Mouse (Mus musculus): Measurements from ENCODE around the gene Smyd5. TPM values are rescaled to one million over a fixed set of nuclear protein-coding genes. Genes with fewer than 3 reads are reported as not detected.
A peak's percentile ranks its signal among the peaks of the same experiment; 100 is the strongest.
"Not testable (repeated sequence)": the region's sequence is repeated elsewhere in the genome, so short reads cannot be mapped to it uniquely, and the experiment has no call there.

Gene Smyd5
- total RNA-seq, 2 experiments from 2014 or later, result 12.2 to 13.7 TPM

- DNase-seq, result no peak
These were observed 15.6 kb downstream of the Smyd5 start for GRCm38 (mm10) chr6:85447351-85447750.

DNA sequence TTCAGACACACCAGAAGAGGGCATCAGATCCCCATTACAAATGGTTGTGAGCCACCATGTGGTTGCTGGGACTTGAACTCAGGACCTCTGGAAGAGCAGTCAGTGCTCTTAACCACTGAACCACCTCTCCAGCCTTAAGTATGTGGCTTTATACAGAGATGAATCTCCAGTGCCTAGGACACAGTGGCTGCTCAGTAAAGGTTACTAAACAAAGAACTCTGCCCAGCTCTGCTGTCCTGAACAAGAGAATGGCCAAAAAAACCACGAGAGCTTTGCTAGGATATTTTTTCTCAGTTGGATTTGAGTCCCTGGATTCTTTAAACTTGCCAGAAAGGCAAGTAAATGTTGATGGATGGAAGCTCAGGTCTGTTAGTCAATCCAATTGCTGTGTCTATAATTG lies 18.4 kb downstream of the Smyd5 start:
- not testable (repeated sequence) for DNase-seq

DNA sequence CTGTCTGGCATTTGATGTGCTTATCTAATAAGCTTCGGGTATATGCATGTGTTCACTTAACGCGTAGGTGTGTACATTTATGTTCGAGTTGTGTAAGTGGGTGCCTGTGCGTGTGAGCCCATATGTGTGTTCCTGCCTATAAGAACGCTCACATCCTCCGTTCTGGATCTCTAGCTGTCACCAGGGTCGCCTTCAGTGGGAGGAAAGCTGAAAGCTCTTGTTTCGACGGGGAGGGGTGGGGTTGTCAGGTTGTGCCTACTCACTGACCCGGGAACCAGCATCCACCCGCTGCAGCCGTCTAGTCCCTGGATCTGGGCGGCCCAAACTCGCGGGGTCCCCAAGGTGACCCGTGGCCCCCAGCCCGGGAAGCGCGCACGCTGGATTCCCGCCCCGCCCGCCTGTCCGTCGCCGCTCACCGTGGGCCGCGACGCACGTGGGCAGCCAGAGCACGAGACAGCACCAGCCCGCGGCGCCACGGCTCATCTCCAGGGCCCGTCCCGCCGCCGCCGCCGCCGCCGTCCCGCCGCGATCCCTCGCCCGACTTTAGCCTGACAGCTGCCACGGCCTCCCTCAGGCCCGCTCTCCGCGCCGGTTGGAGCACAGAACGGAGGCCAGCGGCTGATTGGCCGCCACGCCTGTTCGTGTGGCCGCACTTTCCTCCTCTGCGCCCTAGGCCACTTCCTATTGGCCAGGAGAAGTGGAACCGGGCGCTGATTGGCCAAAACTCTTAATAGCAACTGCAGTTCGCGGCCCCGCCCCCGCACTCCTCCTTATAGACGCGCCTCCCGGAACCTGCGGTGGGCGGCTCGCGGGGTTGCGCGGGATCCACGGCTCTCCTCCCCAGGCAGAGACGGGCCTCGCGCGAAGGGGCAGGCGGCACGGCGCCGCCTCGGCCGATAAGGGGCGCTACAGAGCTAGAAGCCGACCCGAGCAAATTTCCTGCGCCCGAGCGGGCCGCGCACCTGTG lies 19.2 kb downstream of the Smyd5 start, which contains the start of gene Cct7:
Gene Cct7 (plus strand): TSS at position 818 of the 967 bp plus-strand sequence.
- peak; percentile 98 for DNase-seq

DNA sequence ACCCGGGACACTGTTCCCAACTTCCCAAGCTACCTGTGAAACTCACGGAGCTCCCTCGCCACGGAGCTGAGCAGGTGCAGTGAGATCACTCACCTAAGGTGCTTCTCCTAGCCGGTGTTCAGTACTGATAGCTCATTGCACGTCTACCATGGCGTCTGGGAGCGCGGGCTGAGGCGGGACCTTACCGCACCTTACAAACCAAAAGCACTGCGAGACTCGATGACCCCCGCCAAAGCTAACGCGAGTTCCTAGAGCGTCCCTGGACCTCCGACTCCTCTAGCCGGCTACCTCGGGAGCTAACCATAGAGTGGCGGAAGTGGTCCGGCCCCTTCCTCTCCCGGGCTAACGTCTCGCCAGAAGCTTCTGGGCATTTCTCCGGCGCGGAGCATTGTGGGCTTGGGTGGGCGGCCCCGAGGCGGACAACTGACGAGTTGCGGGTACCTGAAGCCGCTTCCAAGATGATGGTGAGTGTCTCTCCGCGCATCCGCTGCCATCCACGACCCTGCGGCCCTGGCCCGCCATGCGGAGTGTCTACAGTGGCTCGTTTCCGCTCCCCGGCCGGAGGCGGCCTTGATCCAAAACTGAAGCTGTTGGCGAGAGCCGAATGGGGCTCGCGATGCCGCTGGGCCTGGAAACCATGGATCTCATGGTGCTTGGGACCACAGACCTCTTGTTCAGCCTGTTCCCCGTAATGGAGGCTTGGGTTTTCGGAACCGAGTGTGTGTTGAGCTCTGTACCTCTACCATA lies 20.0 kb downstream of the Smyd5 start, which contains the start of gene Pradc1:
Gene Pradc1 (minus strand): TSS at position 307 of the 747 bp plus-strand sequence.
- DNase-seq, result peak; percentile 89

- DNase-seq, result no peak
These were observed 20.5 kb downstream of the Smyd5 start for GRCm38 (mm10) chr6:85452411-85452665.

GRCm38 (mm10) chr6:85452816-85453215 lies 21.0 kb downstream of the Smyd5 start:
- no peak for DNase-seq

- DNase-seq, result no peak
These were observed 27.8 kb downstream of the Smyd5 start for GRCm38 (mm10) chr6:85459621-85460020.

- DNase-seq, result no peak
These were observed 33.6 kb downstream of the Smyd5 start for GRCm38 (mm10) chr6:85465381-85465780.

GRCm38 (mm10) chr6:85469660-85470430 lies 38.1 kb downstream of the Smyd5 start:
- no peak for DNase-seq

DNA sequence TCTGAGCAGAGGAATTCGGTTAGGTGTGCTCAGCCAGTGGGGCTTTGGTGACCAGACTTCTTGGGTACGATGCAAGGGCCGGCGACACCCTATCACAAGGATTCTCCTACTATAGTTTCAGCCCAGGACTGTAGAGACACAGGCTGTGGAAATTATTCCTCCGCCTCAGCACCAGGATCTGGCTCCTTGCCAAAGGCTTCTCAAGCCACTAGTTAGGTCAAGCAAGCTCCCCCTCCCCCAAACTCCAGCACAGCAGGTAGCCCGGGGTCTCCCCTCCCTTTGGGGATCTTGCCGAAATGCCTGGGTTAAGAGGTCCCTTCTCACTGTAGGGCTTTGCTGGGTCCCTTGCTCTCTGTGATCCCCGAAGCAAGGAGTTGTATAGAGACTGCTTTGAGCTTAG lies 40.2 kb downstream of the Smyd5 start:
- no peak for DNase-seq

DNA sequence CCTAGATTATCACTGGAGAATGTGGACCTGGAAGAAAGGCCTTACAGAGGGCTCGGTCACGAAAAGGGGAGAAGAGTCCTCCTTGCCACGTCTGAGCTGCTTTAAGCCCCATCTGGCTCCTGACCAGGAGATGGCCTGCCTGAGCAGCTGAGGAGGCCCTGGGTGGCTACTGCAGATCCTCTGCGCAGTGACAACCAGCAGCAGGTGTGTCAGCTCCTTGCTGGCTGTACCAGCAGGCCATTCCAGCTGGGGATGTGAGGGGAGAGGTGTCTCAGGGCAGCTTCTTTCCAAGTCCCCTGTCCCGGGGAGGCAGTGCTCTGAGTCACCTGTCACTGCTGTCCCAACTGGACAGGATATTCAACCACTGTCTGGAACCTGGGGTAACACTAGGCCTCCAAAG lies 40.8 kb downstream of the Smyd5 start:
- no peak for DNase-seq

GRCm38 (mm10) chr6:85475581-85475980 lies 43.8 kb downstream of the Smyd5 start:
- DNase-seq, result no peak

- peak; percentile 35 for DNase-seq
These were observed 45.7 kb downstream of the Smyd5 start for GRCm38 (mm10) chr6:85477366-85477917.

DNA sequence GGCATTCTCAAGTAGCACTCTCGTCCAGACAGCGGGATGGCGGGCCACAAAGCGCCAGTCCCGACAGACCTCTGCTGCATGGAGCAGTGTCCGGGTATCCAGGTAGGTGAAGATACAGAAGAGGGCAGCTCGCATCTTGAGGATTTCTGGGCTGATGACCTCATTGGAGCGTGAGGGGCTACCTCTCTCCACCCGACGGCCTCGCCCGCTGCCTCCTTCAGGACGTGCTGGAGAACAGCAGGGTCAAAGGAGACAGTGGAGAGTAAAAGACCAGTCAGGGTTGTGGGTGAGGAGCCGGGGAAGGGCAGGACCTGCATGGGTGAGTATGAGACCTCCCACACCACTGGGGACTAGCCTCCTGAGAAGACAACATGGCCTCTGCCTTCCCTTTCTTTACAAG lies 46.6 kb downstream of the Smyd5 start:
- DNase-seq, result no peak

DNA sequence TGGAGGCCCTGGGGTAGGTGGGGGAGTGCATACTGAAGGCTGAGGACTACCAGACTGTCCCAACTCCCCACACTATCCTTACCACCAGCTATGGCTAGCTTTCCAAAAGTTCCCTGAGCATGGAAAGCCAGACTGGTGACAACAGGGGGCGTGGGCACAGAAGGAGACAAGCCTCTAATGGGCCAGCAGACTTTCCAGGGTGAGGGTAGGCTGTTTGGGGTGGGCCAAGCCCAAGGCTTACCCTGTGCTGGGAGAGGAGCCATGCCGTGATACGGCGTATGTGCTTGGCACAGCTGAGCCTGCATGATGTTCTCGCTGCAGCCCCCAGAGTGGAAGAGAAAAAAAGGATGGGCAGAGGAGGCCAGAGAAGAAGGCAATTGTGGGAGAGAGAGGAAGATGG lies 48.2 kb downstream of the Smyd5 start:
- DNase-seq, result no peak

GRCm38 (mm10) chr6:85480685-85481084 lies 48.9 kb downstream of the Smyd5 start:
- DNase-seq, result no peak

DNA sequence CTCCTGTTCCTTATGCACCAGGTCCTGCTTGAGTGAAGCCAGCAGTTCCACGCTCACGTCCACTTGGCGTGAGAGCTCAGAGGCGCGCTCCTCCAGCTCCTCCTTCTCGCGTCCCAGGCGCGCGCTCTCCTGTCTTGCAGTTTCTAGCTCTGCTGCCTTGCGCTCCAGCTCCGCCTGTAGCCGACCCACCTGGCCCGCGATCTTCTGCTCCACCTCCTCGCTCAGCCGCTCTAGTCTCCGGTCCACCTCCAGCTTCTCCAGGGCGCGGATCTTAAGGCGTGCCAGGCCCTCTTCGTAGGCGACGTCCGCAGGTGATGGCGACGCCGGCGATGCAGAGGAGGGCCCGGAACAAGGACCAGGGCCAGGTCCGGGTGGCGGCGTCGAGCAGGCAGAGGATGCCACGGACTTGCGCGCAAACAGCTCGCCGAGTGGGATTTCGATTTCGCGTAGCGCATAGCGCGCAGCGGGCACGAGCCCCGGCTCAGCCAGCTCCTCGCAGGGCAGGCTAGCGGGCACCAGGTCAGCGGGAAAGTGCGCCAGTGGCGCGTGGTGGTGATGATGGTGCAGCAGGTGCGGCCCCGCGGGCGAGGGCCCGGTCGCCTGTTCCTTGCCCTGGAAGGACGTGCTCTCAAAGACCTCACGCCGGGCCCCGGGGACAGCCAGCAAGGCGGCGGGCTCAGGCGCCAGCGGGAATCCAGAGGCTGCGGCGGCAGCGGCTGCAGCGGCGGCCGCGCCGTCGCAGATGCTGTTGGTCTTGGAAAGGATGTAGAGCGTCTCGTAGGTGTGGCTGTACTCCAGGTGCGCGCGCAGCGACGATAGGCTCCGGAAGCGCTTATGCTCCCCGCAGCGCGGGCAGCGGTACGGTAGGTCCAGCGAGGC lies 52.3 kb downstream of the Smyd5 start:
- no peak for DNase-seq

DNA sequence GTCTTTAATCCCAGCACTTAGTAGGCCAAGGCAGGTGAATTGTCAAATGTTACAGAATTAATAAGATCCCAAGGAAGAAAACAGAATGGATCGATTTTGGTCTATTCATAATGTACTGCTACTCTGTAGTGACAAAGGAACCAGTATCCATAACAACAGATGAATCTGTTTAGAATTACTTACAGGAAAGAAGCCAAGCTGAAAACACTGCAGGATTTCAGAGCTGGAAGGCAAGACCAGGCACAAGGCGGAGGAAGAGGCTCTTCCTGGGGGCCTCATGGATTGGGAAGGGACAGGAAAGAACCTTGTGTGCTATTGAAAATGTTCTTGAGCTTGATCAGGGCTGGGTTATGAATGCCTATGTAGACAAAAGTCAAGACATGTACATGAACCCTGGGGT lies 53.9 kb downstream of the Smyd5 start:
- DNase-seq, result no peak

DNA sequence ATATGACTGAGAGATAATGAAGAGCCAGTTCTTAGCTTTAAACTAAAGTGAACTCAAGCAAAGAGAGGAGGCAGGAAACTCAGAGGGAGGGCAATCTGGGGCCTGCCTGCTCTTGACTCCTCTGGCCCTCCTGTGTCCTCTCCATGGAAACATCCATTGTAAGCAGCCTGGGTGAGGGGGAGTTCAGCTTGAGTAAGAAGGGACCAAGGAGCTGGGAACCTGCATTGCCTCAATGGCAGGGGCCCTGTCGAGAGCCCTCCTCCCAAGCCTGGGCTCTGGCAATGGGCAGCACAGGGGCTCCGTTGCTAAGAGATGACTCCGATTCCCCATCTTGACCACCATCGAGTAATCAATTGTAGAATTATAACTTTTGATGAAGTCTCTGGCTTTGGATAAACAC lies 56.7 kb downstream of the Smyd5 start:
- no peak for DNase-seq

GRCm38 (mm10) chr6:85489717-85490116 lies 57.9 kb downstream of the Smyd5 start:
- no peak for DNase-seq

DNA sequence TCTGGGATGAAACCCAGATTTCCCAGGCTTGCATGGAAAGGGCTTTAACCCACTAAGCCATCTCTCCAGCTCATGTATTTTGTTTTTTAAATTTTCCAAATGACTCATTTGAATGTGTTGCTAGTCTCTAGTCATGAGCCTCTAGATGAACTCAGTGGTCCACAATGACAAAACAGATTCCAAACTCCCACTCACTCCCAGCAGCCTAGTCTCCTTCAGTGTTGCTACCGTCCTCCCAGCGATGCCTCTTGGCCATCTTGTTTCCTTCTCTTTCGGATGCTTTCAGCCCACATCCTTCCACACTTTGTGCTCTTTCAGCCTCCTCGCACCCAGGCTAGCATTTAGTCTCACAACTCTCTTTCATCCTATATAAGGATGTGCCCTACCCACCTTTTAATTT lies 58.5 kb downstream of the Smyd5 start:
- DNase-seq, result no peak
